Mouse (Mus musculus) subcutaneous adipose tissue, adult 2 months (tissue): ENCODE results near the gene Mybl2. TPM values are rescaled to one million over a fixed set of nuclear protein-coding genes. Genes with fewer than 3 reads are reported as not detected.

Experiments used
- polyA plus RNA-seq: library from polyadenylated mRNA; depleted of rRNA; stranded (reverse); fragments of >200 nt; gene quantifications from 2 replicates; pipeline ENCODE4 v1.2.3, GENCODE M21; 2012; ENCODE audit warnings: low replicate concordance; rRNA removed

Mybl2 gene
- polyA plus RNA-seq = 1.5 and 5.7 TPM in 2 replicates

GRCm38 (mm10) chr2:163054335-163054840, at the start of gene Mybl2:
Gene Mybl2, plus strand, starts transcription at chr2:163054687.

GRCm38 (mm10) chr2:163016916-163017743, 37.4 kb upstream of the Mybl2 start, which contains the start of gene Ift52:
Gene Ift52, plus strand, starts transcription at chr2:163017354.

GRCm38 (mm10) chr2:163087728-163088127, 33.2 kb downstream of the Mybl2 start, which contains the start of gene Gtsf1l:
Gene Gtsf1l, minus strand, starts transcription at chr2:163087855.

Other genes with a start within 250 kb of the Mybl2 start
- 73.0 and 127 TPM in 2 replicates for gene Srsf6, start 123.2 kb upstream of the Mybl2 start, polyA plus RNA-seq
- gene L3mbtl1, start 111.2 kb upstream of the Mybl2 start, polyA plus RNA-seq = 0.04 TPM in 1 of 2 replicates, not detected in the other
- gene Sgk2, start 67.4 kb upstream of the Mybl2 start, polyA plus RNA-seq = not detected in 2 replicates
- gene Ift52, start 37.3 kb upstream of the Mybl2 start, polyA plus RNA-seq = 28.1 and 29.1 TPM in 2 replicates
- not detected in 2 replicates for gene Gtsf1l, start 33.2 kb downstream of the Mybl2 start, polyA plus RNA-seq
- 2.1 and 6.6 TPM in 2 replicates for gene Tox2, start 148.4 kb downstream of the Mybl2 start, polyA plus RNA-seq